Mouse (Mus musculus) lung, adult 2 months (tissue): ENCODE measurements around the gene Ccdc86.

Source experiments
- CTCF ChIP-seq: fragments of 200-500 bp; IDR thresholded peaks from 2 replicates; pipeline ENCODE4 v1.5.1; 2011; ENCODE audit warnings: mild to moderate bottlenecking, low read length, control low read depth; ENCODE audit not compliant: insufficient read depth
- POLR2A ChIP-seq: fragments of 200-500 bp; IDR thresholded peaks from 2 replicates; pipeline ENCODE4 v1.6.1; 2011; ENCODE audit warnings: low read depth, mild to moderate bottlenecking, control low read depth, low read length, borderline replicate concordance; ENCODE audit errors: extremely low read depth

GRCm38 (mm10) chr19:10983146-10983545 is 34.1 kb upstream of the Ccdc86 start:
- TF ChIP-seq CTCF: peak; percentile 67
- TF ChIP-seq POLR2A: no peak
